Comparison of ENCODE assay signal across 9 mouse cellular contexts in the genomic region with DNA sequence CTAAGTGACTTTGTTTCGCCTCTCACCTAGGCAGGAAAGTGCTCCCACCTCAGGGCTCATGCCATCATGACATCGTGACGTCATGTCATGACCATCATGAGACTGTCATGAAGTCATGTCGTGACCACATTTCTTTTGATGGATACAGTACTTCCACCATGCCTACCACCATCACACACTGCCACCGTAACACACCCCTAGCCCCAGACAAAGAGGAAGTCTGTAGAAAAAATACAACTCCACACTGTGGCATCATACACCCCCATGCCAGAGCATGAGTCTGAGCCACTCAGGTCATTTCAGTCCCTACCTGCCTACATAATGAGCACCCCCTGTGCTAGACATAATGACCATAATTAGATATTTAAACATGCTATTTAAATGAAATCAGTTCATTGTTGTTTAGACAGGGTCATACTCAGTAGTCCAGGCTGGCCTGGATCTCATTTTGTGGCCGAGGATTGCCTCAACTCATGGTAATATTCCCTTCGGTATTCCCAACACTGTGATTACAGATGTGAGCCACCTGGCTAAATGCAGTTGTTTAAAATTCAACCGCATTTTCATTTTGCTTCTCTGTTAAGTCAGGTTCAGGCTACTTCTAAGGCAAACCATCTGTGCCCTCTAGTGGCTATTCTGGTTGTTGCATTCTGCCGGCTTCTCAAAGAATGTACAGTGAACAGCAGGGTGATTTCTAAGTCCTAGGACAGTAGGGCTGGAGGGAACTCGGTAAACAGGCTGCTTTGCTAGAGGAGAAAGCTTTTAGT. TPM values are rescaled to one million over a fixed set of nuclear protein-coding genes. Genes with fewer than 3 reads are reported as not detected.
DNase-seq lines count a peak whose midpoint lies in the region; ATAC-seq and TF ChIP-seq lines count a peak whose summit lies in the region.
"Had no signal": no experiment of that assay in that cellular context is flagged by ENCODE, and none has a peak within 500 bp of the region (broad histone marks: within the 10 kb centered on the region; RNA-seq: fewer than 3 reads in every experiment).

No protein-coding gene starts in this region.

- no peak overlapping the region for H3K27ac ChIP-seq in forebrain, embryonic 12.5 days
- H3K27ac ChIP-seq in liver, embryonic 16.5 days (ENCODE audit: low read length): no peak overlapping the region
- no peak overlapping the region for H3K27ac ChIP-seq in neural tube, embryonic 12.5 days
- H3K27ac ChIP-seq: heart, embryonic 13.5 days had no signal

- 47% methylated on average over 10 of the region's 10 CpGs for WGBS in forebrain, embryonic 12.5 days
- WGBS in liver, embryonic 16.5 days (ENCODE audit: insufficient replicate concordance): 25% methylated on average over 10 of the region's 10 CpGs
- 47% methylated on average over 10 of the region's 10 CpGs for WGBS in neural tube, embryonic 12.5 days

- H3K4me2 ChIP-seq in forebrain, embryonic 12.5 days: no peak overlapping the region
- no peak overlapping the region for H3K4me2 ChIP-seq in liver, embryonic 16.5 days (ENCODE audit: low read depth, low read length)
- H3K4me2 ChIP-seq in neural tube, embryonic 12.5 days (replicated peaks): no peak overlapping the region
- H3K4me2 ChIP-seq: heart, embryonic 13.5 days had no signal

- H3K4me1 ChIP-seq in E14TG2a.4 (replicated peaks; ENCODE audit: low read depth, low read length): peaks cover 6% of the 10 kb centered on the region; the same call in 1 of the 2 replicates
- H3K4me1 ChIP-seq in forebrain, embryonic 12.5 days: no peaks in the 10 kb centered on the region
- H3K4me1 ChIP-seq in liver, embryonic 16.5 days (ENCODE audit: control insufficient read depth, low read depth, low read length): no peaks in the 10 kb centered on the region
- no peaks in the 10 kb centered on the region for H3K4me1 ChIP-seq in neural tube, embryonic 12.5 days

- peak; percentile 91 for TF ChIP-seq CTCF in E14TG2a.4 (conservative IDR thresholded peaks at IDR 0.05; ENCODE audit: low read length)

- H3K9ac ChIP-seq in forebrain, embryonic 12.5 days: no peak overlapping the region
- H3K9ac ChIP-seq in liver, embryonic 16.5 days (ENCODE audit: low read depth, low read length): no peak overlapping the region
- no peak overlapping the region for H3K9ac ChIP-seq in neural tube, embryonic 12.5 days
- H3K9ac ChIP-seq: heart, embryonic 13.5 days had no signal

- H3K36me3 ChIP-seq in E14TG2a.4 (ENCODE audit: insufficient read depth, low read length): no peaks in the 10 kb centered on the region
- H3K36me3 ChIP-seq in forebrain, embryonic 12.5 days (replicated peaks): no peaks in the 10 kb centered on the region
- H3K36me3 ChIP-seq in liver, embryonic 16.5 days (ENCODE audit: control insufficient read depth, insufficient read depth): no peaks in the 10 kb centered on the region
- H3K36me3 ChIP-seq in neural tube, embryonic 12.5 days: no peaks in the 10 kb centered on the region
- H3K36me3 ChIP-seq: heart, embryonic 13.5 days had no signal

- H3K27me3 ChIP-seq in E14TG2a.4 (ENCODE audit: insufficient read depth, low read length): peaks cover 6% of the 10 kb centered on the region; the same call in 1 of the 2 replicates
- H3K27me3 ChIP-seq in forebrain, embryonic 12.5 days: no peaks in the 10 kb centered on the region
- H3K27me3 ChIP-seq in liver, embryonic 16.5 days (ENCODE audit: control insufficient read depth, insufficient read depth, low read depth, low read length): no peaks in the 10 kb centered on the region
- H3K27me3 ChIP-seq in neural tube, embryonic 12.5 days (replicated peaks): no peaks in the 10 kb centered on the region
- H3K27me3 ChIP-seq: heart, embryonic 13.5 days had no signal

- H3K4me3 ChIP-seq in E14TG2a.4 (replicated peaks; ENCODE audit: low read length): no peak overlapping the region
- no peak overlapping the region for H3K4me3 ChIP-seq in forebrain, embryonic 12.5 days (replicated peaks)
- H3K4me3 ChIP-seq in liver, embryonic 16.5 days (ENCODE audit: low read depth, low read length): no peak overlapping the region
- no peak overlapping the region for H3K4me3 ChIP-seq in neural tube, embryonic 12.5 days
- H3K4me3 ChIP-seq: heart, embryonic 13.5 days had no signal

- intact Hi-C loops in heart, postnatal 36 days (cut with DNase I): loop anchor here (1.0 to 5.0 kb wide), 2 partner anchors 122 to 320 kb away; no protein-coding TSS in a partner anchor

- ATAC-seq in forebrain, embryonic 12.5 days (ENCODE audit: low FRiP score): peak; percentile 79
- peak; percentile 32; the same call in 1 of the 2 replicates for ATAC-seq in liver, embryonic 16.5 days (ENCODE audit: low read depth)
- ATAC-seq in neural tube, embryonic 12.5 days (ENCODE audit: low FRiP score, low read depth): peak; percentile 89

- DNase-seq in c-Kit-positive CD71-positive TER-119-negative erythroid progenitor cells, embryonic 14.5 days (ENCODE audit: low read depth): peak; percentile 77
- DNase-seq in heart, postnatal 36 days: peak; percentile 83 to 88
- peak; percentile 94 for DNase-seq in layer of hippocampus, adult 11-12 months (ENCODE audit: low spot score)
- peak; percentile 71 for DNase-seq in telencephalon, adult 2 months (ENCODE audit: low read depth, low spot score)

- H3K9me3 ChIP-seq in E14TG2a.4 (ENCODE audit: low read length): no peaks in the 10 kb centered on the region
- H3K9me3 ChIP-seq in forebrain, embryonic 12.5 days: no peaks in the 10 kb centered on the region
- no peaks in the 10 kb centered on the region for H3K9me3 ChIP-seq in liver, embryonic 16.5 days (replicated peaks; ENCODE audit: control insufficient read depth, low read length)
- no peaks in the 10 kb centered on the region for H3K9me3 ChIP-seq in neural tube, embryonic 12.5 days
- H3K9me3 ChIP-seq: heart, embryonic 13.5 days had no signal

RNA-seq across cellular contexts. Expression of a gene that starts 39.0 kb away (rescaled TPM):
- 0.05 and 0.17 TPM in 2 replicates for polyA plus RNA-seq in forebrain, embryonic 12.5 days (2016; fragmentation: Nextera tagmentation; extraction: Ambion mirVana)
- not detected for total RNA-seq in heart, postnatal 36 days (2021)
- 0.30 and 0.60 TPM in 2 replicates for polyA plus RNA-seq in liver, embryonic 16.5 days (2015; fragmentation: Nextera tagmentation; extraction: Ambion mirVana)
- polyA plus RNA-seq in neural tube, embryonic 12.5 days (2016; fragmentation: Nextera tagmentation; extraction: Ambion mirVana): 0.20 and 0.41 TPM in 2 replicates

Comparison
In these comparisons a context has a peak if more than half of its experiments do, and no peak if none do; other contexts are left out.
1. ATAC-seq: peak in every context shown above with its lines; median percentile 89 in neural tube, embryonic 12.5 days; 79 in forebrain, embryonic 12.5 days; 32 in liver, embryonic 16.5 days.